Mouse (Mus musculus) liver, adult (tissue): ENCODE data around the gene Sh3glb2.

Source experiments
- GATA4 ChIP-seq: IDR thresholded peaks from 2 replicates; pipeline ENCODE4 v1.6.1; 2014; ENCODE audit warnings: mild to moderate bottlenecking, low read length; ENCODE audit not compliant: insufficient replicate concordance

Sh3glb2 gene

DNA sequence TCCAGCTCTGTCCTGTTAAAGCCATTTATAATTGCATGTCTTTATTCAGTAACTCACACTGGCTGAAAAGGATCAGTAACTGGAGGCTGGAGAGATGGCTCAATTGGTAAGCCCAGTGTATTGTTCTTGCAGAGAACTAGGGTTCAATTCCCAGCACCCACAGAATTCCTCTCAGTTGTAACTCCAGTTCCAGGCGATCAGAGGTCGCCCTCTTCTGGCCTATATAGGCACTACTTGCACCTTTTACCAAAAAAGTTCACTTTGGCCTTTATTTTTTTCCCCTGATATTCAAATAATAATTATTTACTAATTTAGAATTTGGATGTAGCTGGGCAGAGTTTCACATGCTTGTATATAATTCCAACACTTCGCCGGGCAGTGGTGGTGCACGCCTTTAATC, 3.7 kb upstream of the Sh3glb2 start:
- no peak for TF ChIP-seq GATA4

DNA sequence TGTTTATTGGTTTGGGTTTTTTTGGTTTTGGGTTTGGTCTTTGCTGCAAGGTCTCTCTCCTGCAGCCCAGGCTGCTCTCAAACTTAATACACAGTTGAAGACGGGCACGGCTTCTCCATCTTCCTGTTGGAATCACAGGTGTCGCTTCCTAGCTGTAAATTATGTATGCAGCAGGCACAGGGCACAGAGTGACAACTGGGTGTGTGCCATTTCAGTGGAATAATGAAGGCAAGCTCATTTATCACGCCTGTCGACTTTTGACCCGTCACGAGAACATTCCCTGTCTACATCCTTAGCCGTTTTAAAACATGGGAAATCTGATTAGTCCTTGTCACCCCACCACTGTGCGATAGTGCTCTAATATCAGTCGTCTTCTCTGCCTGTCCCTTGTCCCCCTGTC, 1.5 kb upstream of the Sh3glb2 start:
- TF ChIP-seq GATA4 = no peak

DNA sequence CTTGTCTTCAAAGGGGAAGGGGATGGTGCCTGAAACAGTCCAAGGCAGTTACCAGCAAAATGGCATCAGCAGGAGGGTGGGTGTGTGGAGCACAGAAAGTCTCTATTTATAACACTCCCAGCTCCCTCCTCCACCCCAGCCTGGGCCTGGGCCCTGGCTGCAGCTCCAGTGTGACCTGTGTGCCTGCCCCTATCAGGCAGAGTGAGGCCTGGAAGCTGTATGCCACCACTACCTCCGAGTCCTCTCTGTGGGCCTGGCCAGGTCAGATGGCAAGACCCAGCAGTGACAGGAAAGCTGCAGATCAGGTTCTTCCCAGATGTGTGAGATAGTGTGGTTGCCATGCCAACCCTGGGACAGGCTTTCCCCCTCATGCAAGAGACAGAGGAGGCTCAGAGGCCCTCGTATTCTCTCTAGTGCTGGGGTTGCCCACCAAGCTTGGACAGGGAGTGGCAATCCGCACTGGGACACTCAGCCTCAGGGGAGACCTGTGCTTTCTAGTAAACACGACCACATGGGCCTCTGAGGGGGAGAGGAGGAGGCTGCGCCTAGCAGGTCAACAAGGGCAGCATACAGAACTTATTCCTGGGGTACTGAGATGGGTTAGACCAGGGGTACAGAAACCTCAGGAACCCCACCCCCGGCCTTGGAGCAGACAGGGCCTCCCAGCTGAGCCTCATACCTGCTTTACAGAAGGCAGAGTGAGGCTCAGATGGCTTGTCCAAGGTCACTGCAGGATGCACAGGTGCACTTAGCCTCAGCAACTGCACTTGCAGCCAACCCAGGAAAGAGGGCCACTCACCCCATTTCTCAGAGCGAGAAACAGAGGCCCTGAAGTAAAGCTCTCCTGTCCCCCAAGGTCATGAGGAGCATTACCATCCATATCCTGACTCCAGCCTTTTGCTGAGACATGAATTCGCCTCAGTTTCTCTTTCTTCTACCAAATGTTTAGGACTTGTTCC, 1.3 kb downstream of the Sh3glb2 start:
- no peak for TF ChIP-seq GATA4

DNA sequence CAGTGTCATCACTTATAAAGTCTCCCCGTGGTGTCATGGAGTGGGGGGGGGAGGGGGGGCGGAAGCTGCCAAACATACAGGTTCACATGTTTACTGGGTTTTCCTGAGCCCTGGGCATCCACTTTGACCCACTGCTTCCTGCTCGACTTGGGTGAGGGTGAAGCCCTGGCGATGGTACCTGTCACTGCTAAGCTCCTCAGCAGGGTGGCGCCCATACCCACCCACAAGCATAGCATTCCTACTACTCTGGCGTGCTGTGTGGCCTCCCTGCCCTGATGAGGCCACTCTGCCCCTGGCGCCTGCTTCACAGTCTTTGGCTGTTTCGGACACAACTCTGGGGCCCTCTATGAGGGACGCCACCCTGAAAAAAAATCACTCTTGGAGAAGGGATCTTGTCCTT, 2.2 kb downstream of the Sh3glb2 start:
- TF ChIP-seq GATA4 = no peak

DNA sequence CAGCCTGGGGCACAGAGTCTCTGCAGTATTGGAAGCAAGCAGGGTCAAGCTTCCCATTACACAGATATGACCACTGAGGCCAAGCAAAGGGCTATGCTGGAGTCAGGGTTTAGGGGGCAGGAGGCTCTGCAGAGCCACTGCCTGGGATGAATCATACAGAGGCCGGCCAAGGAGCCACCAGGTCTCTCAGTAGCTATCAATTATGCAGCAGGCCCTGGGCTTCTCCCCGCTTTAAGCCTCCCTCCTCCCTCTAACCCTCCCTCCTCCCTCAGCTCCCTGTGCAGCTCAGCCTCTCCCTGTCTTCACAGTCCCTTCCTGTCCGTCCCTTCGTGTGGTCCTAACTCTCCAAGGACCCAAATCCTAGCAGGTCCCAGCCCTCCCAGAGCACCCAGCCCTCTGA, 2.9 kb downstream of the Sh3glb2 start:
- no peak for TF ChIP-seq GATA4

DNA sequence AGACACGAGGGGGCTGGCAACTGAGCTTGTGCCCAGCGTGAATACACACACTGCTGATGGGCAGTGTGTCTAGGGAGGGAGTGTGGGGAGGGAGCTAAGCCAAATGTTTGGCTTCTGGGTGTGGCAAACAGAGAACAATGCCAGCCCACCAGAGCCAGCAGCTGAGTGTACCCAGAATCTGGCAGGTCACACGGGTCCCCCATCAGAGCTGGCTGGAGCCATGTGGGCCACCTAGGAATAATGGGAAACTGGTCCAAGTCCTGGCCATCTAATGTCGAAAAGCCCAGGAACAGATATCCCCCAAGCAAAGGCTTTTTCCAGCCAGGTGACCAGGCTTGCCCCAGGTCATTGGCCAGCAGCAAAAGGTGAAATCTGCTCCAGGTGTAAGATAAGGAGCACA, 3.3 kb downstream of the Sh3glb2 start:
- no peak for TF ChIP-seq GATA4

DNA sequence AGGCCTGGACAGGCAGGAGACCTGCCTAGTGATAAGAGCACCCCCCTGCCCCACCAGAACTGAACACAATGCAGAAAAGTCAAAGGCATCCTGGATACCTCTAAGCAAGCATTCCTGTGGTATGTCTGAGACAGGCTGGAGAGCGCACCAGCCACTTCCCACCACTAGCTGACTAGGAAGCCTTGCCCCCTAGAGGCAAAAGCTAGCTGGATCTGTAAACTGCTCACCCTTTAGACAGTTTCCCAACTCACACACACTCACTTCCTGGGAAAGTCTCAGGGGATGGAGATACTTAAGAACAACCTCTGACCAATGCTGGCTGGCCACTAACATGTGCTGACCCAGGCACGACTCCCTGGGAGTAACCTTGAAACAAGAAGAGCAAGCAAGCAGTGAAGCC, 8.0 kb downstream of the Sh3glb2 start:
- TF ChIP-seq GATA4 = no peak

DNA sequence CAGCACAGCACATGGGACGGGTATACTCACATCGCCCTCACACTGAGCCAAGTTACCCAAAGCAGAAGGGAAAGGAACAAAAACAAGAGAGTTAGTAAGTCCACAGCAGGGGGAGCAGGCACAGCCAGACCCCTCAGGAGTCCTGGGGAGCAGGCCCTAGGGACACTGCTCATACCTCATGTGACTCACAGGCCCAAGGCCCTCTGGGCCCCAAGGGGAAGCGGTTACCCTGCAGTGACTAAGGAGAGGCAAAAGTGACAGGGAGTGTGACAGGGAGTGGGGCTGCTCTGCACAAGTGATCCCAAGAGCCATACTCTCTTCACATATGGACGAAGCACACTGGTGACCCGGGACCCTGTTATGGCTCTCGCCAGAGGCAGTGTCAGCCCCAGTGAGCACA, 9.9 kb downstream of the Sh3glb2 start:
- TF ChIP-seq GATA4 = no peak

DNA sequence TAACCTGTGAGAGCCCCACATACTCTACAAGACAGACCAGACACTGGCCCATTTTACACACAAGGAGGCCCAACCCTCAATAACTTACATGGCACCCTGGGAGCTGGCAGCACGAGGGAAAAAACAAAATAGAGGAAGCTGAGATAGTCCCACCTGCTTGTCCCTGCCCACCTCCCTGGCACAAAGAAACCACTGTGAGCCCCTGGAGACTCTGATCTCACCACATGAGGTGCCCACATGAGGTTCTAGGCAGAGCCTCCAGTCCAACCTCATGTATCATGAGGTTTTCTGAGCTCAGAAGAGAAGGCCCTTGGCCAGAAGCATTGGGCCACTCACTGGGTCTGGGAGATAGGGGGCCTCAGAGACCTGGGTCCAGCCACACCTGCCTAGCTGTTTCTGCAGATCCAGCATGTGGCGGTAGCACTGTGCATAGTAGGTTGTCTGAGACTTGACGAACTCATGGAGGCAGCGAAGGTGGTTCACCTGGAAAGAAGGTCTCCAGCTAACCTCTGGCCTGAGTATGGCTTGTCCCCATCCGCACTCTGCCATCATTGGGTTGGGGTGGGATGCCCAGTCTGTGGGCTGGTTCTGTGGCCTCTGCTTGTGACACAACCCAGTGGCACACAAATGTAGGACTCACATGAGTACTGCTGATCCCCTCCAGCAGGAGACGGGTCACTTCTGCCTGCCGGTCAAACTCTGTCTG, 13.0 kb downstream of the Sh3glb2 start:
- no peak for TF ChIP-seq GATA4

DNA sequence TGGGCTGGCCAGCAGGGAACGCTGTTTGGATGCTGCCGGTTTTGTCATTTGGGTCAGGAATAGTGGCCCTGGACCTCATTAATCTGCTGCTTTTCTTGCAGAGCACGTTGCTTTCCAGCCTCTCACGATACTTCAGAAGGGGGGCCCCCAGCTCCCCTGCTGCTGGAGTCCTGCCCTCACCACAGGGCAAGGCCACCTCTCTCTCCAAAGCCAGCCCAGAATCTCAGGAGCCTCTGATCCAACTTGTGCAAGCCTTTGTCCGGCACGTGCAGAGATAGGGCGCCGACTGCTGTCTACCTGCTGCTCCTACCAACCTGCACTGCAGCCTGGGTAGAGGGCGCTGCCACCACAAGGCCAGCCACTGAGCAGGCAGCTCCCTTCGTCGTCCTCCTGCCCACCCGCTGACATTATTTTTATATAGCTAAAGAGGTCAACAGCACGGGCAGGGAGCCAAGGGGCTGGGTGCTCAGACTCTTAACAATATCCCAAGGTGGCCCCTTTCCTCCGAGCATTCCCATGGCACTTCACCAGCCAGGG, 15.5 kb downstream of the Sh3glb2 start:
- TF ChIP-seq GATA4 = no peak

DNA sequence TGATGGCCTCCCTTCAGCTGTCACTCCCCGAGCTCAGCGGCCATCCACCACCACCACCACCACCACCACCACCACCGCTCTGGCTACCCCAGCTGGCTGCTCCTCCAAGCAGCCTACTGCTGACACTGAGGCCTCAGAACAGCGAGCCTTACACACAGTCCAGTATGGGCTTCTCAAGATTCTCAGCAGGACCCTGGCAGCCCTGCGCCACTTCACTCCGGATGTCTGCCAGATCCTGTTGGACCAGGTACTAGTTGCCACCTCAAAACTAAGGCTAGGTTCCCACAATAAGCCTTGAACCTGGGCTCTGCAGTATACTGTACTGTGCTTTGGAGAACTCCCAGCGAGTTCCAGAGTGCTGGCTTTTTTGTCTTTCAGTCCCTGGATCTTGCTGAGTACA, 16.6 kb downstream of the Sh3glb2 start:
- no peak for TF ChIP-seq GATA4

DNA sequence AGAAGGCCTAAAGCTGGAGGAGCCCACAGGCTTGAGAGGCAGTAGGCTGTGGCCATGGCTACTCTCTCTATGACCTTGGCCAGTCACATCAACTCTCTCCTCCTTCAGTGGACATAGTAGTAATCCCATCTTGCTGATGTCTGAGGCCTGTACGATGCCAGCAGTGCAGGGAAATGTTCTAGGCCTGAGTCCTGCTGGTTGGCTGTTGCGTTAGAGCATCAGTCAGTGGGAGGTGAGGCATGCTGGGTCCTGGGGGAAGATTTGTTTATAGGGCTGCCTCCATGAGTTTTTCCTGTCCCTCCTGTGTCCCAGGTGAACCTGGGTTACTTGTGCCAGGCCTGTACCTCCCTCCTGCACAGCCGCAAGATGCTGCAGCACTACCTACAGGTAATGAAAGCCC, 17.1 kb downstream of the Sh3glb2 start:
- TF ChIP-seq GATA4 = no peak

DNA sequence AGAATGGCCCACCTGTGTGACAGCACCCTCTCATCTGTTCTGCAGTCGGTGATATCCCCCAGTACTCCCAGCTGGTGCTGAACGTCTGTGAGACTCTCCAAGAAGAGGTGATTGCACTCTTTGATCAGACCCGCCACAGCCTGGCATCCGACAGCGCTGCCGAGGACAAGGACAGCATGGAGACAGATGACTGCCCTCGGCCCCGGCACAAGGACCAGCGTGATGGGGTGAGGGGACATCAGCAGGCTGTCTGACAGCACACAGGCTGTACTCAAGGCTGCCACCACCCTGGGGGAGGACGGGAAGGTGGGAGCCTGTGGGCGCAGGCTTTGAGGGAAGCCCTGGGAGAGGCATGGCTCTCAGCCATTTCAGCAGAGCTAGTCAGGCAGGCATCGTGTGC, 22.0 kb downstream of the Sh3glb2 start:
- no peak for TF ChIP-seq GATA4

DNA sequence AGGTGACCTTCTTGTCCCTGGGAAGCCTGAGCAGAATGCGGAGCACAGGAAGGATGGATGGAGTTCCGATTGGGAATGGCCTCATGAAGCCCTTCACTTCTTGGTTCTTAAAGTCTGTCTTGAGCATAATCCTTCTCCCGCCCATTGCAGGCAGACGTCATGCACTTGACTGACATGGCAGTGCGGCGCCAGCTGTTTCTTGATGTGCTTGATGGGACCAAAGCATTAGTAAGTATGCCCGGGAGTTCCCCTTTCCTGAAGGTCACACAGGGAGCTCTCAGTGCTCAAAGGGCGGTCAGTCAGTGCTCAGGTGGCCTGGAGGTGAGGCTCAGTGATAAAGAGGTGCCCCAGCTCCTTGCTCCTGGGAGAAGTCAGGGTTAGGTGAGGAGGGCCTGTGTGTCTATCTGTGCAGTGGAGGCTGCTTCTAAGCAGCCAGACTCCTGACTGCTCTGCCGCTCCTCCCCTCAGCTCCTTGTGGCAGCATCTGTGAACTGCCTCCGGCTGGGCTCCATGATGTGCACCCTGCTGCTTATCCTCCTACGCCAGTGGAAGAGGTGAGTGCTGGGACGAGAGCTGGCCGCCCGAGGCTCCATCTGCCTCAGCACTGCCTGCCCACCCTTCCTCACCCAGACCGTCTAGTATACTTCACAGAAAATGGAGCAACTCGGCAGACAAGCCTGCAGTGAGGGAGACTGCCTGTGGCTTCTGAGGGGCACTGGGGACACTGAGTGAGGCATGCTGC, 22.8 kb downstream of the Sh3glb2 start:
- no peak for TF ChIP-seq GATA4

DNA sequence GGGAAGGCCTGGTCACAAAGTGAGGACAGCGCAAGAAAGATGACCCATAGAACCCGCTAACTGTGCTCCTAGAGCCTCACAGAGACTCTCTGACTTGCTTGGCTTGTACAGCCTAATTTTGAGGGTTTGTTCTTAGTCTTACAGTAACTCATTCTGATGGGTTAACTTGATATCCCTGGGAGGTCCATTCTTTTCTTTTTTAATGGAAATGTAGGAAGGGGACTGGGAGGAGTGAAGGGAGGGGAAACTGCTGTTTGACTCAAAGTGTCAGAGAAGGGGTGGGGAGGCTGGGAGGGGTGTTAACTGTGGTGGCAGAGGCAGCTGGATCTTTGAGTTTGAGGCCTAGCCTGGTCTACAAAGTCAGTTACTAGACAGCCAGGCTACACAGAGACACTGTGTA, 23.8 kb downstream of the Sh3glb2 start:
- no peak for TF ChIP-seq GATA4

DNA sequence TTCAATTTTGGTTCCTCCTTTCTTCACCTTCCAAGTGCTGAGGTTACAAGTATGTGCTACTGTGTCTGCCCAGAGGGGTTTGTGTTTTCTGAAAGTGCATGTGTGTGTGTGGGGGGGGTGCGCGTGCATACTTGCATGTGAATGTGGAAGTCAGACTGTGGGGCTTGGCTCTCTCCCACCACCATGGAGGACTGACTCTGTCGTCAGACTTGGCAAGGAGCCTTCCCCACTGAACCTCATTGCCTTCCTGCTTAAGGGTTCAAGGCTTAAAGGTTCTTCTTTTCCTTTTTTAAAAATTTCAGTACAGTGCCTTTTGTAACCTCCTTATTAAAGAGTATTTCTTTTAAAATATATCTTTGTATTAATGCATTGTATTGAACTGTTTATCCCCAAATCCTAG, 30.3 kb downstream of the Sh3glb2 start:
- no peak for TF ChIP-seq GATA4

DNA sequence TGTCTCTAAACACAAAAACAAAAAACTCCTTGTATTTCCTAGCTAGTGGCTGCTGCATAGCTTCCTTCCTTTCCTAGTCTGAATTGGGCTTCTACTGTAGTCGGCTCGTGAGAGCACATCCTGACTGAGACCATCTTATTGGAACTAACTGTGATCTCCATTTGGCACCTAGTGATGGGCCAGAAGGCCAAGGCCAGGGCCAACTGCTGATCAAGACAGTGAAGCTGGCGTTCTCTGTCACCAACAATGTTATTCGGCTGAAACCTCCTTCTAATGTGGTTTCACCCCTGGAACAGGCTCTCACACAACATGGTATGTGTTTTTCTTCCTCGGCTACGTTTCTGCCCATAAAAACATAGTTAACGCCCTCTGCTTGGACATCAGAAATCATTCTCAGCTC, 31.9 kb downstream of the Sh3glb2 start:
- TF ChIP-seq GATA4 = no peak
